Mouse (Mus musculus): ENCODE results near the gene Mpst. TPM values are rescaled to one million over a fixed set of nuclear protein-coding genes. Genes with fewer than 3 reads are reported as not detected.

Mpst gene
- polyA plus RNA-seq, 1 experiment from 2014 or later, result 3.0 TPM

DNA sequence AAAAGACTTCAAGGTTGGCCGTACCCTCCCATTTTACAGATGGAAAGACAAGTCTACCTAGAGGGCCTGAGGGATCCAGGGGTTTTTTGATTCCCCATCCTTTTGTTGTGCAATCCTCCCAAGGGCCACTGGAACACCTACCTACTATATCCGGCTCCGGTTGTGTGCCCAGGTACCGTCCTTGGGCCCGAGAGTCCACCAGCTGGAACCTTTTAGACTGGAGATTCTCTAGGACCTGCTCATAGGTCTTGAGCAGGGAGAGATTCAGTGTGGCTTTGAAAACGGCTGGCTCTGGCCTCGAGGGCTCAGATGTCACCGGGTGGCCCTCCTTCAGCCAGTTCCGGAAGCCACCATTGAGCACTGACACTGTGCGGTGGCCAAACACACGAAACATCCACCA is 1.1 kb upstream of the Mpst start:
- H3K36me3 ChIP-seq, result no peaks in the 10 kb centered on the region
- no peak overlapping the region; the same call in 1 of the 2 replicates for H3K9ac ChIP-seq (replicated peaks)
- peaks cover 30% of the 10 kb centered on the region for H3K4me1 ChIP-seq (replicated peaks)
- peak overlapping the region; percentile 92 for H3K4me2 ChIP-seq
- WGBS, result 54% methylated on average over 11 of the region's 11 CpGs
- no peaks in the 10 kb centered on the region for H3K9me3 ChIP-seq
- H3K27ac ChIP-seq, result no peak overlapping the region
- peak overlapping the region; percentile 67 for H3K4me3 ChIP-seq (replicated peaks)
- peaks cover 26% of the 10 kb centered on the region for H3K27me3 ChIP-seq
- ATAC-seq (ENCODE audit: insufficient number of reproducible peaks, insufficient read depth, low FRiP score, low TSS enrichment, low read depth), result no peak

DNA sequence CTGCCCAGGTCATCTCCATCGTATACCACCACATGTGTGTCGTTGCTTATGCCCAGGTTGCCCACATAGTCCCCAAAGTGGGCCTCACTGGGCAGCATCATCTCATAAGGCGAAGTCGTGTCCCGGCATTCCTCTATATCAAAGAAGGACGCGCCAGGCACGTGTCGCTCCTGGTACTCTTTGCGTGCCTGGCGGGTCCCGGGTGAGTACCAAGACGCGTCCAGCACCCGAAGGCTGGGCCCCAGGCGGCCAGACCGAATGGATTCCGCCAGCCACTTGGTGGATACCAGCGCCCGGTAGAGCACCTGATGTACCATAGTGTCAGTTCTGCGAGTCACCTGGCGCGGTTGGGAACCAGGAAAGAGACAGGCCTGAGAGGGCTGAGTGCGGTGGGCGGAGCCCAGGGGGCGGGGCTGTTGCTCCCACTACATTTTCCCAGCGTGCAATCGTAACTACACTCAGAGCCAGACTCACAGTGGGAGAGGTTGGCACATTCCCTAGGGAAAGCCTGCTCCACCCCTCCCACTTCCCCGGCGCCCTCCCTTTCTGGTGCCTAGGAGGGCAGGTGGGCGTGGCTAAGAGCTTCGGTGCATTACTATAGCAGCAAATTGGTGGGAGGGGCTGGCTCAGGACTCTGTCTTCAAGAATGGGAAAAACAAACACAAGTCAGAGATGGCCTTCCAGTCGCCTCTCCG is 552 bp upstream of the Mpst start, which contains the start of gene Tst:
Gene Tst (minus strand): TSS at position 391 of the 695 bp plus-strand sequence.
- peak within 1 kb of the TSS; percentile 92 for H3K4me2 ChIP-seq
- peaks cover 32% of the 10 kb centered on the region for H3K27me3 ChIP-seq
- ATAC-seq (ENCODE audit: insufficient number of reproducible peaks, insufficient read depth, low FRiP score, low TSS enrichment, low read depth), result peak; percentile 44; the same call in 1 of the 2 replicates
- no peaks in the 10 kb centered on the region for H3K9me3 ChIP-seq
- 2% methylated on average over 34 of the region's 34 CpGs for WGBS
- H3K36me3 ChIP-seq, result no peaks in the 10 kb centered on the region
- H3K9ac ChIP-seq (replicated peaks), result peak within 1 kb of the TSS; percentile 66
- peak within 1 kb of the TSS; percentile 67 for H3K4me3 ChIP-seq (replicated peaks)
- peak within 1 kb of the TSS; percentile 88 for H3K27ac ChIP-seq
- H3K4me1 ChIP-seq (replicated peaks), result peaks cover 34% of the 10 kb centered on the region

DNA sequence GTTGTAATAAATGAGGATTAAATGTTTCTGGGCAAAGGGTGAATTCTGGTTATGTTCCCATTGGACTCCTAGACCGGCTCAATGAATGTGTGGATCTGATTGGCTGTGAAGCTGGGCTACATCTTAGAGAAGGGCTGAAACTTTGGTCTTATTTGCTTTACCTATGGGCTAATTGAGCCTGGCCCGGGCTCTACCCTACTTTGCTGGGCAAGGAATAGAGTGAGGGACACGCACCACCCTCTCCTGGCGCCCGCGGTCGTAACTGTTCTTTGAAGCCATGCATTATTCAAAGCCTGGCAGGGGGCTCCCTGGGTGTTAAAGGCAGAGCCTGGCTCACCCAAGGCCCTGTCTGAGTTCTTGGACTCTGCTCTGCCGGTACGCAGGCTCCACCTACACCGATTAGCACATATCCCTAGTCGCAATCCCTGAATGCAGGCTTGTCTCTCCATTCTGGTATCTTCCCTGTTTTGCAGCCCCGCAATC is 3.4 kb downstream of the Mpst start:
- Histone ChIP-seq H3K27me3 (peaks cover 51% of the 10 kb centered on the region), H3K4me2 (peak overlapping the region; percentile 54), H3K4me3 (replicated peaks) (peak overlapping the region; percentile 32), H3K4me1 (replicated peaks) (peaks cover 28% of the 10 kb centered on the region), H3K36me3 (peaks cover 6% of the 10 kb centered on the region; the same call in 1 of the 2 replicates), H3K9me3 (no peaks in the 10 kb centered on the region), H3K9ac (replicated peaks) (peak overlapping the region; percentile 42; the same call in 1 of the 2 replicates), H3K27ac (no peak overlapping the region)
- no peak for ATAC-seq (ENCODE audit: insufficient number of reproducible peaks, insufficient read depth, low FRiP score, low TSS enrichment, low read depth)
- 9% methylated on average over 12 of the region's 12 CpGs for WGBS

DNA sequence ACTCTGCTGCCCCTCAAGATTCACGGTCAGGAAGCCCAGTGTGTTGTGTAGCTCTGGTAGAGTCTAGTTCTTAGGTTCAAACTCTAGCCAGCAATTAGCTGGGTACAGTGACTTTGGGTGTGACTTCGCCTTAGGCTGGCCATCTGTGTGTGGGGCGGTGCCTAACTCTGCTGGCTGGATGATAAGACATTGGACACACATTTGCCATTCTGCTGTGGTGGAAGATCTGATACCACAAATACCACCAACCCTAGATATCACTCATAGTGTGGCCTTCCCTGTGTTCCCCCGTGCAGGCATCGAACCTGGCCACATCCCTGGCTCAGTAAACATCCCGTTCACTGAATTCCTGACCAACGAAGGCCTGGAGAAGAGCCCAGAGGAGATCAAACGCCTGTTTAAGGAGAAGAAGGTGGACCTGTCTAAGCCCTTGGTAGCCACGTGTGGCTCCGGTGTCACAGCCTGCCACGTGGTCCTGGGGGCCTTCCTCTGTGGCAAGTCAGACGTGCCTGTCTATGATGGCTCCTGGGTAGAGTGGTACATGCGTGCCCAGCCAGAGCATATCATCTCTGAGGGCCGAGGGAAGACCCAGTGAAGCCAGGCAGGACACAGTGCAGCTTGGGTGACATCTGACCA is 7.0 kb downstream of the Mpst start:
- Histone ChIP-seq H3K4me3 (replicated peaks) (no peak overlapping the region), H3K4me1 (replicated peaks) (peaks cover 10% of the 10 kb centered on the region; the same call in 1 of the 2 replicates), H3K9ac (replicated peaks) (no peak overlapping the region), H3K4me2 (no peak overlapping the region), H3K27me3 (peaks cover 44% of the 10 kb centered on the region), H3K27ac (no peak overlapping the region), H3K9me3 (no peaks in the 10 kb centered on the region), H3K36me3 (peaks cover 6% of the 10 kb centered on the region; the same call in 1 of the 2 replicates)
- no peak for ATAC-seq (ENCODE audit: insufficient number of reproducible peaks, insufficient read depth, low FRiP score, low TSS enrichment, low read depth)
- 88% methylated on average over 14 of the region's 14 CpGs for WGBS

DNA sequence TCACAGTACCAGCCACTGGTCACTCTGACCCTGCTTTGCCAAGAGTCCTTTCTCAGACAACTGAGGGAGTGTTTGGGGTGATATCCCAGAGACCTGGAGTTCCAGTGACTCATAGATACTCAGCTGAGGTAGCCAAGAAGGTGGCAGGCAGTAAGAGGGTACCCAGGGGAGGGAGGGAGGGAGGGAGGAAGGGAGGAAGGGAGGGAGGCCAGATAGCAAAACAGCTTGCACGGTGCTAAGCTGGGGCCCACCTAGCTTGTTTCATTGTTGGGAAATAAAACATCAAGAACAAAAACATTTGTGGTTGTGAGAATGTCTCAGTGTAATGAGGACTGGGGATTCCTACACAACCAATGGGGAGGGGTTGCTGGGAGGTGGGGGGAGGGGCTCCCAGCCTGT is 7.5 kb downstream of the Mpst start:
- no peak overlapping the region for H3K27ac ChIP-seq
- H3K9me3 ChIP-seq, result no peaks in the 10 kb centered on the region
- no peak overlapping the region for H3K4me3 ChIP-seq (replicated peaks)
- no peak overlapping the region for H3K9ac ChIP-seq (replicated peaks)
- H3K36me3 ChIP-seq, result peaks cover 6% of the 10 kb centered on the region; the same call in 1 of the 2 replicates
- 67% methylated on average over 1 of the region's 1 CpGs for WGBS
- H3K4me1 ChIP-seq (replicated peaks), result peaks cover 10% of the 10 kb centered on the region; the same call in 1 of the 2 replicates
- peaks cover 43% of the 10 kb centered on the region for H3K27me3 ChIP-seq
- ATAC-seq (ENCODE audit: insufficient number of reproducible peaks, insufficient read depth, low FRiP score, low TSS enrichment, low read depth), result no peak
- H3K4me2 ChIP-seq, result no peak overlapping the region

DNA sequence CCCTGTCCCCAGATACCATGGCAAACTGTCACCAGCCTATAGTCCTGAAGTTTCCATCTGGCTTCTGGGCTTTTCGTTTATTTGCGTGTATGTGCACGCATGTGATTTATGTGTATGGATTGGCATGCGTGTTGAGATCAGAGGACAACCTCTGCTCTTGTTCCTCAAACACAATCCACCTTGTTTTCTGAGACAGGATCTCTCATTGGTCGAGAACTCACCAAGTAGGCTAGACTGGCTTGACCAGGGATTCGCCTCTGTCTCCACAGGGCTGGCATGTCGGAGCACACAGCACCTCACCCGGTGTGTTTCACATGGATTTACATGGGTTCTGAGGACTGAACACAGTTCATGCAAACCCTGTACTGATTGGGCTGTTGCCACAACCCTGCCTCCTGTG is 7.9 kb downstream of the Mpst start:
- H3K9me3 ChIP-seq, result no peaks in the 10 kb centered on the region
- peaks cover 6% of the 10 kb centered on the region; the same call in 1 of the 2 replicates for H3K36me3 ChIP-seq
- no peak for ATAC-seq (ENCODE audit: insufficient number of reproducible peaks, insufficient read depth, low FRiP score, low TSS enrichment, low read depth)
- H3K4me2 ChIP-seq, result no peak overlapping the region
- peaks cover 43% of the 10 kb centered on the region for H3K27me3 ChIP-seq
- no peak overlapping the region for H3K27ac ChIP-seq
- H3K9ac ChIP-seq (replicated peaks), result no peak overlapping the region
- 90% methylated on average over 8 of the region's 8 CpGs for WGBS
- peaks cover 10% of the 10 kb centered on the region; the same call in 1 of the 2 replicates for H3K4me1 ChIP-seq (replicated peaks)
- no peak overlapping the region for H3K4me3 ChIP-seq (replicated peaks)

DNA sequence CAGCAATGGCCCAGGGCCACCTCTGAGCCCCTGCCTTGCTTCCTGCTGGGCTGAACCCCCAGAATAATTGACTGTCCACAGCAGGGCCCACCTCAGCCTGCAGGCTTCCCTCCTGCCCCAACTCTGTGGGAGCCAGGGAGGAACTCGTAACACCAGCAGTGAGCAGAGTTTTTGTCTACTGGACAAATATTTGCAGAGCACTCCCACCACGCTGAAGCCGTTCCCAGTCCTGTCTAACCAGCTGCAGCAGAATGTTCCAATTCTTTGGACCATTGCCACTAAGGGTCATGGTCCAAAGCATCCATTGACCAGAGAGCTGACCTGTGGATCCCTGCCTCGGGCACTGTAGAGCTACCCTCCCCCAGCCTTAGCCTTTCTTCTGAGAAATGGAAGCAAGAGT is 10.7 kb downstream of the Mpst start:
- Histone ChIP-seq H3K4me3 (replicated peaks) (no peak overlapping the region), H3K9ac (replicated peaks) (no peak overlapping the region), H3K27ac (no peak overlapping the region), H3K9me3 (no peaks in the 10 kb centered on the region), H3K4me1 (replicated peaks) (no peaks in the 10 kb centered on the region), H3K36me3 (peaks cover 6% of the 10 kb centered on the region; the same call in 1 of the 2 replicates), H3K27me3 (peaks cover 19% of the 10 kb centered on the region), H3K4me2 (no peak overlapping the region)
- 57% methylated on average over 4 of the region's 4 CpGs for WGBS
- ATAC-seq (ENCODE audit: insufficient number of reproducible peaks, insufficient read depth, low FRiP score, low TSS enrichment, low read depth), result no peak

DNA sequence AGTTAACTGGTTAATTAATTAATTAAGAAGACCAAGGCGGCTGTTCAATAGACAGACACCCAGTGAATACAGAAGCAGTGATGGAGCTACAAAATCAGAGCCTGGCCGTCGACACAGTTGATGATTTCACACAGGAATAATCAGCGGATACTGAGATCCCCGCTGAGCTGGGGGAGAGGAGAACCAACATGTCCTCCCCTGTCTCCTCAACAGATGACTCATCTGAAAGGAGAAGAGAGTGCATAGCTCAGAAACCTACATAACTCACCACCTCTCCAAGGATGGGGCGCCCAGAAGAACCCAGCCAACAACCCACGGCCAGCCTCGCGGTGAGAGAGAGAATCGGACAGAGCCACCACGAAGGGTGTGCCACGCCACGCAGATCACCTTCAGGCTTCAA is 14.2 kb downstream of the Mpst start:
- Histone ChIP-seq H3K9me3 (no peaks in the 10 kb centered on the region), H3K36me3 (no peaks in the 10 kb centered on the region), H3K27ac (no peak overlapping the region), H3K9ac (replicated peaks) (no peak overlapping the region), H3K4me2 (no peak overlapping the region), H3K4me3 (replicated peaks) (no peak overlapping the region), H3K27me3 (peaks cover 25% of the 10 kb centered on the region), H3K4me1 (replicated peaks) (no peaks in the 10 kb centered on the region)
- ATAC-seq (ENCODE audit: insufficient number of reproducible peaks, insufficient read depth, low FRiP score, low TSS enrichment, low read depth), result no peak
- WGBS, result 82% methylated on average over 13 of the region's 13 CpGs

DNA sequence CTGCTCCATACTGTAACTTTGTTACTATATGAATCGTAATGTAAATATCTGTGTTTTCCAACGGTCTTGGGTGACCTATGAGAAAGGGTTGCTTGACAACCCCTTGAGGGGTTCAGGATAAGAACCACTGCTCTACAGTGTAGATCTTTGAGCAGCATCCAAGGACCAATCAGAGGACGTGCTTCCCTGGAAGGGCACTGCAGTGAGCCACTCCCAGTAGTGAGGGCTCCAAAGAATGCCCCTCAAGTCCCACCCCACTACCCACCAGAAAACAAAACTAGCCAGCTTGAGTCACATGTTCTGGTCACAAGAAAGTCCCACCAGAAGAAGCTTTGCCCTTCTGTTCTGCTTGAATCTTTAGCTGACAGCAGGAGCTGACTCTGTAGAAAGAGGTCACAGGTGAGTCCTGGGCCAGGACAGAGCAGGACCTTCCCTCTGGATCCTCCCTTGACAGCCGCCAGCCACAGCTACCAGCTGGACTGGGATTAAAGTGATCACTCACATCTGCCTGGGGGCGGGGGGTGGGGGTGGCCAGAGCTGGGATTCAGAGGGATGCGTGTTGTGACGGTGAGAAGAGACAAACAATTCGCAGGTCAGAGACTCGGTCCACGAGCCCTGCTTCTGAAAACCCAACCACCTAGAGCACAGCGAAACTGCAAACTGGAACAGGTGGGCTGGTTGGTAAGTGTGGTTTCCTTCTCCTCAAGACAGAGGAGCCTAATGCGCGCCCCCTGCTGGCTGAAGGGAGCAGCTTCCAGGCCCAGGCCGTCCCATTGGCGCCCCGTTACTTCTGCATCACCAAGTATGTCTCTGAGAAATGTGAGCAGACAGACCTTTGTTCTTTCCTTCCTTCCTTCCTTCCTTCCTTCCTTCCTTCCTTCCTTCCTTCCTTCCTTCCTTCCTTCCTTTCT is 16.1 kb downstream of the Mpst start:
- Histone ChIP-seq H3K9ac (replicated peaks) (no peak overlapping the region), H3K9me3 (no peaks in the 10 kb centered on the region), H3K4me3 (replicated peaks) (no peak overlapping the region), H3K4me2 (no peak overlapping the region), H3K36me3 (no peaks in the 10 kb centered on the region), H3K4me1 (replicated peaks) (no peaks in the 10 kb centered on the region), H3K27me3 (peaks cover 34% of the 10 kb centered on the region), H3K27ac (no peak overlapping the region)
- ATAC-seq (ENCODE audit: insufficient number of reproducible peaks, insufficient read depth, low FRiP score, low TSS enrichment, low read depth), result no peak
- 19% methylated on average over 16 of the region's 16 CpGs for WGBS

DNA sequence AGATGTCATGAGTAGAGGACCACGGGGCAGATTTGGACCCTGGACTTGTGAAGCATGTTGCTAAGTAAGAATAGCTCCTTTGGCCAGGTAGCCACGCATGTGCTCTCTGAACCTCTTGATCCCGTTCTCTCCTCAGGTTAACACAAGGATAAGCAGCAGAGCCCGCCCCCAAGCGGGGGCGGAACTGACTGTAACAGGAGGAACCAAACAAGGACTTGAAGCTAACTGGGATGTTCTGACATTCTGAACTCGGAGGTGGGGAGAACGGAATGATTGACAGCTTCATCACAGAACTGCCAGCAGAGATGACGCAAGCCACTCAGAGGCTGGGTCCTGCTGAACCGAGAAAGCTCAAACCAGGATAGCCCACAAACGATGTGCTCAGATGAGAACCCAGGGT is 18.3 kb downstream of the Mpst start:
- Histone ChIP-seq H3K36me3 (no peaks in the 10 kb centered on the region), H3K27ac (no peak overlapping the region), H3K4me2 (no peak overlapping the region), H3K4me1 (replicated peaks) (peaks cover 6% of the 10 kb centered on the region), H3K9me3 (no peaks in the 10 kb centered on the region), H3K27me3 (peaks cover 28% of the 10 kb centered on the region), H3K4me3 (replicated peaks) (no peak overlapping the region), H3K9ac (replicated peaks) (no peak overlapping the region)
- ATAC-seq (ENCODE audit: insufficient number of reproducible peaks, insufficient read depth, low FRiP score, low TSS enrichment, low read depth), result no peak
- WGBS, result 23% methylated on average over 11 of the region's 11 CpGs

DNA sequence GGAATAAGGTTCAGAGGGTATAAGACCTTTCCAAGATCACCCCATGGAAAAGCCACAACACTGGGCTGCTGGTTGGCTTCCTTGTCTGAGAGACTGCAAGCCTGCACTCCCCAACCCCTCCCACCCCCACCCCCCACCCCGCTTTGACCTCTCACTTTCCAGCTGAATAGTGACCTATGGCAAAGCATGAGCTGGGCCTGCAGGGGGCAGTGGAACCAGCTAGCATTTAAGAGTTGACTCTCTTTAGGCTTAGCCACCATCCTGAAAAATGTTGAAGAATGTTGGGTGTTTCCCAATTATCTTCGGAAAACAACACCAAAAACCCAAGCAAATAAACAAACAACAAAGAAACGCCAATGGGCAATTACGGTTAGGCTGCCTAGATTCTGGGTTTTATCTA is 19.0 kb downstream of the Mpst start:
- Histone ChIP-seq H3K4me1 (replicated peaks) (peaks cover 13% of the 10 kb centered on the region), H3K4me2 (no peak overlapping the region), H3K27me3 (peaks cover 27% of the 10 kb centered on the region), H3K9me3 (no peaks in the 10 kb centered on the region), H3K27ac (no peak overlapping the region), H3K36me3 (peaks cover 2% of the 10 kb centered on the region; the same call in 1 of the 2 replicates), H3K4me3 (replicated peaks) (no peak overlapping the region), H3K9ac (replicated peaks) (no peak overlapping the region)
- no peak for ATAC-seq (ENCODE audit: insufficient number of reproducible peaks, insufficient read depth, low FRiP score, low TSS enrichment, low read depth)
- 61% methylated on average over 4 of the region's 4 CpGs for WGBS
